13 mouse cellular contexts compared by ENCODE assay signal in the genomic region with DNA sequence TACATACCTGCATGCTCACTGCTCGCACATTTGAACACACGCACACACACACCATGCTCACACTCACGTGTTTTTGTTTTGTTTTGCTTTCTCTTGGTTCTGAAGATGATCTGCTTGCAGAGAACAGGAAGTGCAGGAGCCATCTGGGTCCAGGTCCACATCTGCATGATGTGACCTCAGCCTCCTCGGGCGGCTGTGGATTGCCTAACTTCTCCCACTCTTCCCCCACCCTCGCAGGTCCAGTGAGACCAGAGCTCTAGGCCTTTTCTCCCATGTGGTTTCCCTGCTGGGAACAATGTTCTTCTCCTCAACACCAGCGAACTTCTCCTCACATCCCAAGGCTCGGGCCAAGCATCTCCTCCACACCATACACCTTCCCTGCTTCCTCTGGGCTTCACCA. TPM values are rescaled to one million over a fixed set of nuclear protein-coding genes. Genes with fewer than 3 reads are reported as not detected.
DNase-seq lines count a peak whose midpoint lies in the region; ATAC-seq and TF ChIP-seq lines count a peak whose summit lies in the region.
"Had no signal": no experiment of that assay in that cellular context is flagged by ENCODE, and none has a peak within 500 bp of the region (broad histone marks: within the 10 kb centered on the region; RNA-seq: fewer than 3 reads in every experiment).

No protein-coding gene starts in this region.

- no peaks in the 10 kb centered on the region for H3K27me3 ChIP-seq in small intestine, adult 2 months (ENCODE audit: control insufficient read depth, insufficient read depth, low read length)
- H3K27me3 ChIP-seq: embryonic facial prominence, embryonic 15.5 days; hindbrain, embryonic 15.5 days had no signal

- WGBS in small intestine, adult 2 months = 72% methylated on average over 8 of the region's 8 CpGs

- TF ChIP-seq POLR2A in small intestine, adult 2 months (IDR thresholded peaks at IDR 0.05; ENCODE audit: low read depth, low read length) = no peak

- peak; percentile 57 for DNase-seq in gastrocnemius, adult 2 months
- no peak for DNase-seq in gastrocnemius, postnatal 14 days
- peak; percentile 66 for DNase-seq in lung, postnatal 36 days
- DNase-seq in lung, postnatal 4 days = no peak
- no peak for DNase-seq in cerebellum, postnatal 10 days
- DNase-seq: cerebellum, adult 18-20 months; kidney, adult 2 months; kidney, postnatal 25 days had no signal

- peaks cover 3% of the 10 kb centered on the region; the same call in 1 of the 2 replicates for H3K36me3 ChIP-seq in small intestine, adult 2 months (ENCODE audit: control insufficient read depth, insufficient read depth, low read length)

- intact Hi-C loops in gastrocnemius, adult 2 months (cut with DNase I) = no loop called here
- intact Hi-C loops in gastrocnemius, postnatal 14 days (cut with DNase I; ENCODE audit: low total_unique reads) = loop anchor here (5.0 kb wide), 1 partner anchor 53 kb away; no protein-coding TSS in a partner anchor

- peak overlapping the region; percentile 48 for H3K27ac ChIP-seq in gastrocnemius, adult 2 months
- H3K27ac ChIP-seq in small intestine, adult 2 months (ENCODE audit: insufficient read depth, low read depth, low read length) = peak overlapping the region; percentile 61
- H3K27ac ChIP-seq: embryonic facial prominence, embryonic 15.5 days; heart, adult 2 months; hindbrain, embryonic 15.5 days had no signal

- peak; percentile 74 for ATAC-seq in granulocyte monocyte progenitor cell, adult 5-6 weeks (replicated peaks; ENCODE audit: poor library complexity, severe bottlenecking)

- TF ChIP-seq CTCF in gastrocnemius, adult 2 months (IDR thresholded peaks at IDR 0.05) = no peak
- no peak for TF ChIP-seq CTCF in small intestine, adult 2 months (IDR thresholded peaks at IDR 0.05; ENCODE audit: extremely low read depth, insufficient read length, insufficient replicate concordance, low read depth, low read length)

- H3K4me1 ChIP-seq in small intestine, adult 2 months (ENCODE audit: control insufficient read depth, insufficient read depth, insufficient read length, low read length) = peaks cover 12% of the 10 kb centered on the region; the same call in 1 of the 2 replicates
- H3K4me1 ChIP-seq: hindbrain, embryonic 15.5 days had no signal

- no peak overlapping the region for H3K4me3 ChIP-seq in gastrocnemius, adult 2 months
- peak overlapping the region; percentile 45 for H3K4me3 ChIP-seq in small intestine, adult 2 months (ENCODE audit: low read depth, low read length)
- H3K4me3 ChIP-seq: embryonic facial prominence, embryonic 15.5 days; heart, adult 2 months; hindbrain, embryonic 15.5 days had no signal

RNA-seq across cellular contexts. Expression of gene Tmem184b, which starts 10.4 kb away (rescaled TPM):
- 10 to 100 TPM; 26.1 to 36.7 TPM for total RNA-seq in gastrocnemius, adult 2 months (2021)
- total RNA-seq in gastrocnemius, postnatal 14 days (2021) = 10 to 100 TPM; 31.5 to 32.6 TPM
- 19.7 and 30.2 TPM in 2 replicates for total RNA-seq in granulocyte monocyte progenitor cell, adult 5-6 weeks (2014; fragmentation: Nextera tagmentation)
- 2.6 and 6.4 TPM in 2 replicates for total RNA-seq in granulocyte monocyte progenitor cell, adult 5-6 weeks (2017)
- polyA plus RNA-seq in small intestine, adult 2 months (2012; rRNA removed) = 80.3 and 168 TPM in 2 replicates

RNA-seq across cellular contexts. Expression of gene Csnk1e, which starts 41.6 kb away (rescaled TPM):
- total RNA-seq in gastrocnemius, adult 2 months (2021) = 10 to 100 TPM; 41.8 to 61.4 TPM
- 10 to 100 TPM; 46.6 to 46.7 TPM for total RNA-seq in gastrocnemius, postnatal 14 days (2021)
- 63.6 and 79.1 TPM in 2 replicates for total RNA-seq in granulocyte monocyte progenitor cell, adult 5-6 weeks (2014; fragmentation: Nextera tagmentation)
- 31.3 and 31.6 TPM in 2 replicates for total RNA-seq in granulocyte monocyte progenitor cell, adult 5-6 weeks (2017)
- polyA plus RNA-seq in small intestine, adult 2 months (2012; rRNA removed) = 14.7 and 25.9 TPM in 2 replicates

Comparison
In these comparisons a context has a peak if more than half of its experiments do, and no peak if none do; other contexts are left out.
1. DNase-seq: peak in gastrocnemius, adult 2 months (single experiment) and lung, postnatal 36 days (single experiment); none in gastrocnemius, postnatal 14 days (single experiment), lung, postnatal 4 days (0 of 2) and cerebellum, postnatal 10 days (0 of 2).